Mouse (Mus musculus) erythroblast, embryonic 14.5 days (primary cell): ENCODE results near the gene Eif5a.

ENCODE experiments used
- GATA1 ChIP-seq: IDR thresholded peaks from 2 replicates; pipeline ENCODE4 v1.6.1; 2012; ENCODE audit warnings: low read length, inconsistent platforms, mixed read lengths
- TAL1 ChIP-seq: IDR thresholded peaks from 3 replicates; pipeline ENCODE4 v1.6.1; 2012; ENCODE audit warnings: low read length, inconsistent platforms, mixed read lengths

DNA sequence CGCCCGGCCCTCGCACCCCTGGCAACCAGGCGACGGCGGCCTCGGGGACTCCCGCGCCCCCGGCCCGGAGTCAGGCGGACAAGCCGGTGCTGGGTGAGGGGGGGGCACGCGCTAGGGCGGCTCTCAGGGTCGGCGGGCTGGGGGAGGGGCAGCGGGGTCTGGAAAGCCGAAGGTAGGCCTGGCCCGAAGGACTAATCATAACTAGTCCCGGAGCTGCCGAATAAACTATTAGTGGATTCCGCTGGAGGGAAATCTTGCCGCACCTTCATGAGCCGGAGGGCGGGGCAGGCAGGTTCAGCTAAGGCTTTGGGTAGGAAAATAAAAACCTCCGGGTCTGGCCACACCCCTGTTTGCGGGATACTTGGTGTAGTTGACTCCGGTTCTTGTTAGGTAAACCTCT, 14.4 kb upstream of the Eif5a start:
- TF ChIP-seq TAL1 (no peak), GATA1 (no peak)
